Mouse (Mus musculus): ENCODE measurements around the gene Mmp15.

GRCm38 (mm10) chr8:95312836-95313235 is 39.2 kb upstream of the Mmp15 start:
- TF ChIP-seq POLR2A (IDR thresholded peaks at IDR 0.05; ENCODE audit: insufficient read depth, low read depth, low read length) (no peak), CTCF (IDR thresholded peaks at IDR 0.05) (peak; percentile 52)
